Mouse (Mus musculus) heart, adult 2 months (tissue): ENCODE measurements at regions not wholly inside any gene's neighbourhood (a gene's known extent, or its start where the extent isn't known, plus 50 kb on each side); places are given as distances from the start of the nearest gene placed in this dataset.

Experiments
- DNase-seq, 2 experiments: peaks; one replicate each; pipeline ENCODE4 v3.0.0; 2021
- H3K27ac ChIP-seq: fragments of 200-600 bp; 2 replicates; pipeline ENCODE4 v1.8.1; 2022
- H3K27me3 ChIP-seq: fragments of 200-500 bp; 2 replicates; pipeline ENCODE4 v1.6.1; 2012; ENCODE audit warnings: mild to moderate bottlenecking, low read length, inconsistent platforms, mixed read lengths; ENCODE audit not compliant: control insufficient read depth, insufficient read depth
- H3K36me3 ChIP-seq: fragments of 200-500 bp; 2 replicates; pipeline ENCODE4 v1.6.1; 2012; ENCODE audit warnings: low read length, inconsistent platforms; ENCODE audit not compliant: control insufficient read depth, insufficient read depth
- H3K4me1 ChIP-seq: fragments of 200-500 bp; 2 replicates; pipeline ENCODE4 v1.6.1; 2011; ENCODE audit warnings: low read length; ENCODE audit not compliant: control insufficient read depth, insufficient read depth
- H3K4me3 ChIP-seq: fragments of 200-600 bp; 2 replicates; pipeline ENCODE4 v1.8.1; 2022
- H3K79me2 ChIP-seq: fragments of 200-500 bp; replicated peaks from 2 replicates; pipeline ENCODE4 v1.6.1; 2012; ENCODE audit warnings: mild to moderate bottlenecking, inconsistent platforms, low read length, moderate library complexity, mixed read lengths; ENCODE audit not compliant: control insufficient read depth, insufficient read depth
- H3K9ac ChIP-seq: fragments of 200-500 bp; 2 replicates; pipeline ENCODE4 v1.6.1; 2012; ENCODE audit warnings: low read depth, mild to moderate bottlenecking, control low read depth, inconsistent platforms, low read length, mixed read lengths
- CTCF ChIP-seq: fragments of 200-600 bp; IDR thresholded peaks from 2 replicates; pipeline ENCODE4 v1.8.1; 2022; ENCODE audit warnings: antibody characterized with exemption, mild to moderate bottlenecking, moderate library complexity
- EP300 ChIP-seq: fragments of 200-500 bp; IDR thresholded peaks from 2 replicates; pipeline ENCODE4 v1.6.1; 2011; ENCODE audit warnings: low read depth, low read length, control low read depth; ENCODE audit not compliant: insufficient read depth
- POLR2A ChIP-seq: fragments of 200-500 bp; IDR thresholded peaks from 2 replicates; pipeline ENCODE4 v1.6.1; 2011; ENCODE audit warnings: mild to moderate bottlenecking, low read depth, low read length, control low read depth; ENCODE audit not compliant: insufficient read depth
- WGBS: fragments of 180-500 bp; shearing (Covaris S2); methylation state at CpG from one replicate; pipeline ENCODE4 v1.1.7; 2018; 5-methylcytosine and 5-hydroxymethylcytosine counted together
- intact Hi-C: fragments of 180-260 bp; cut with DNase I; formaldehyde crosslinking; loops from one replicate; pipeline ENCODE4 v1.15.1; 2025

- intact Hi-C loops, result no loop called here
- no peak for TF ChIP-seq POLR2A
- TF ChIP-seq EP300, result no peak
- H3K4me3 ChIP-seq, result no peak overlapping the region
- no peak for DNase-seq
- H3K4me1 ChIP-seq, result no peaks in the 10 kb centered on the region
- no peaks in the 10 kb centered on the region for H3K27me3 ChIP-seq
- no peaks in the 10 kb centered on the region for H3K36me3 ChIP-seq
- no peak overlapping the region for H3K9ac ChIP-seq
- H3K27ac ChIP-seq, result no peak overlapping the region
- H3K79me2 ChIP-seq, result no peaks in the 10 kb centered on the region
- 88% methylated on average over 6 of the region's 6 CpGs for WGBS
These were observed 255.1 kb upstream of the Gm765 start for GRCm38 (mm10) chr6:98597612-98598011.

GRCm38 (mm10) chr6:98590989-98591388 is 248.4 kb upstream of the Gm765 start:
- DNase-seq, result no peak
- 53% methylated on average over 4 of the region's 4 CpGs for WGBS
- no peaks in the 10 kb centered on the region for H3K79me2 ChIP-seq
- TF ChIP-seq CTCF (no peak), POLR2A (no peak), EP300 (no peak)
- H3K4me1 ChIP-seq, result no peaks in the 10 kb centered on the region
- H3K27ac ChIP-seq, result no peak overlapping the region
- H3K4me3 ChIP-seq, result no peak overlapping the region
- intact Hi-C loops, result no loop called here
- H3K27me3 ChIP-seq, result no peaks in the 10 kb centered on the region
- H3K36me3 ChIP-seq, result no peaks in the 10 kb centered on the region
- no peak overlapping the region for H3K9ac ChIP-seq

GRCm38 (mm10) chr6:98588979-98589378 is 246.4 kb upstream of the Gm765 start:
- H3K9ac ChIP-seq, result no peak overlapping the region
- 52% methylated on average over 4 of the region's 4 CpGs for WGBS
- H3K79me2 ChIP-seq, result no peaks in the 10 kb centered on the region
- H3K27me3 ChIP-seq, result no peaks in the 10 kb centered on the region
- no peaks in the 10 kb centered on the region for H3K36me3 ChIP-seq
- no peak overlapping the region for H3K27ac ChIP-seq
- no peak overlapping the region for H3K4me3 ChIP-seq
- H3K4me1 ChIP-seq, result no peaks in the 10 kb centered on the region
- no peak for TF ChIP-seq CTCF
- TF ChIP-seq EP300, result no peak
- no peak for TF ChIP-seq POLR2A
- DNase-seq, result no peak
- intact Hi-C loops, result no loop called here

GRCm38 (mm10) chr6:98584541-98584940 is 242.0 kb upstream of the Gm765 start:
- 82% methylated on average over 4 of the region's 4 CpGs for WGBS
- DNase-seq, result no peak
- intact Hi-C loops, result no loop called here
- no peak overlapping the region for H3K4me3 ChIP-seq
- H3K36me3 ChIP-seq, result no peaks in the 10 kb centered on the region
- no peaks in the 10 kb centered on the region for H3K27me3 ChIP-seq
- H3K9ac ChIP-seq, result no peak overlapping the region
- TF ChIP-seq CTCF (no peak), EP300 (no peak), POLR2A (no peak)
- no peaks in the 10 kb centered on the region for H3K4me1 ChIP-seq
- no peaks in the 10 kb centered on the region for H3K79me2 ChIP-seq
- H3K27ac ChIP-seq, result no peak overlapping the region

GRCm38 (mm10) chr6:98582826-98583225 is 240.3 kb upstream of the Gm765 start:
- Histone ChIP-seq H3K27ac (no peak overlapping the region), H3K4me1 (no peaks in the 10 kb centered on the region), H3K36me3 (no peaks in the 10 kb centered on the region), H3K79me2 (no peaks in the 10 kb centered on the region), H3K9ac (no peak overlapping the region), H3K27me3 (no peaks in the 10 kb centered on the region), H3K4me3 (no peak overlapping the region)
- 71% methylated on average over 2 of the region's 2 CpGs for WGBS
- intact Hi-C loops, result no loop called here
- DNase-seq, result no peak
- TF ChIP-seq EP300, result no peak
- no peak for TF ChIP-seq POLR2A
- TF ChIP-seq CTCF, result no peak

- TF ChIP-seq EP300, result no peak
- TF ChIP-seq POLR2A, result no peak
- TF ChIP-seq CTCF, result no peak
- intact Hi-C loops, result no loop called here
- Histone ChIP-seq H3K36me3 (no peaks in the 10 kb centered on the region), H3K27ac (no peak overlapping the region), H3K4me3 (no peak overlapping the region), H3K79me2 (no peaks in the 10 kb centered on the region), H3K4me1 (no peaks in the 10 kb centered on the region), H3K27me3 (no peaks in the 10 kb centered on the region), H3K9ac (no peak overlapping the region)
- 88% methylated on average over 1 of the region's 1 CpGs for WGBS
- DNase-seq, result no peak
These were observed 232.7 kb upstream of the Gm765 start for GRCm38 (mm10) chr6:98575227-98575626.

GRCm38 (mm10) chr6:98555702-98556101 is 213.1 kb upstream of the Gm765 start:
- no peaks in the 10 kb centered on the region for H3K27me3 ChIP-seq
- intact Hi-C loops, result no loop called here
- H3K4me3 ChIP-seq, result no peak overlapping the region
- TF ChIP-seq CTCF, result no peak
- no peak for TF ChIP-seq POLR2A
- no peak for TF ChIP-seq EP300
- no peak overlapping the region for H3K9ac ChIP-seq
- no peak for DNase-seq
- H3K4me1 ChIP-seq, result no peaks in the 10 kb centered on the region
- no peak overlapping the region for H3K27ac ChIP-seq
- 85% methylated on average over 1 of the region's 1 CpGs for WGBS
- no peaks in the 10 kb centered on the region for H3K36me3 ChIP-seq
- no peaks in the 10 kb centered on the region for H3K79me2 ChIP-seq
